ENCODE assay signal across 25 mouse cellular contexts in the genomic region with DNA sequence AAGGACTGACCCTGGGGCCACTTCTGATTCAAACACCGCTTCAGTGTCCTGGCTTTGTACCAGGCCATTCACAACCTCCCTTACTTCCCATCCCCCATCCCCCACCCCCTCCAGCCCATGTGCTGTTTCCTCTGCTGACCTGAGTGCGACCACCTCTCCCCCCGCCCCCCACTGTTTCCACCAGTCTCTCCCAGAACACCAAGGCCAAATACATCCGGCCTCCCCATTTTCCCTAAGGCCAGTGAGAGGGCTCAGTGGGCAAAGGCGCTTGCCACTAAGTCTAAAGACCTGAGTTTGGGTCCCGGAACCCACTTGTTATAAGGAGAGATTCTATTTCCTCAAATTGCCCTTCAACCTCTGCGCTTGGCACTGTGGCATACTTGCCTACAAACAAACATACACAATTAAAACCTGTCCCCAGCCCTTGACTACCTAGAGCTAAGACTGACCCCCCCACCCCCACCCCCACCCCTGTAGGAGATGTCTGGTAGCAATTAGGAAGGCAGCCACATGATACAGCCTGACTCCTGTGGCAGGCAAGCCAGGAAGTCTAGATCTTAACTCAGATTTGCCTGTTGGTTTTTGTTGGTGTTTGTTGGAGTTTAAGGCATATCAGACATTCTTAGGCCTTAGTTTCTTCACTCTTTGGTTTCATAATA. TPM values are rescaled to one million over a fixed set of nuclear protein-coding genes. Genes with fewer than 3 reads are reported as not detected.
DNase-seq lines count a peak whose midpoint lies in the region; ATAC-seq and TF ChIP-seq lines count a peak whose summit lies in the region.
"Had no signal": no experiment of that assay in that cellular context is flagged by ENCODE, and none has a peak within 500 bp of the region (broad histone marks: within the 10 kb centered on the region; RNA-seq: fewer than 3 reads in every experiment).

No protein-coding gene starts in this region.

- no peak overlapping the region for H3K4me2 ChIP-seq in heart, embryonic 11.5 days
- H3K4me2 ChIP-seq: liver, embryonic 13.5 days; midbrain, embryonic 11.5 days had no signal

- H3K9me3 ChIP-seq in heart, embryonic 11.5 days (replicated peaks; ENCODE audit: control insufficient read depth, low read length) = no peaks in the 10 kb centered on the region
- no peaks in the 10 kb centered on the region for H3K9me3 ChIP-seq in E14TG2a.4 (ENCODE audit: low read length)
- H3K9me3 ChIP-seq: liver, embryonic 13.5 days had no signal

- no peak for DNase-seq in heart, postnatal 36 days
- DNase-seq in embryo, embryonic 11 days = peak; percentile 65
- peak; percentile 67 for DNase-seq in forelimb bud, embryonic 11.5 days (ENCODE audit: low read depth, low spot score)
- no peak for DNase-seq in urinary bladder, postnatal 25 days (ENCODE audit: low spot score)
- DNase-seq: adrenal gland, adult 8-10 months; cerebellum, adult 18-20 months; gastrocnemius, adult 2 months; heart, adult 11 months; heart, postnatal 10 days; liver, embryonic 13.5 days; thymus, postnatal 14 days had no signal

- WGBS in heart, embryonic 11.5 days (ENCODE audit: insufficient replicate concordance) = 61% methylated on average over 7 of the region's 7 CpGs

- H3K4me3 ChIP-seq in heart, embryonic 11.5 days (ENCODE audit: low read depth, low read length) = no peak overlapping the region
- H3K4me3 ChIP-seq in E14TG2a.4 (replicated peaks; ENCODE audit: low read length) = 0 out of 2 replicates have a peak overlapping the region, but pooled peaks have one; percentile 8
- H3K4me3 ChIP-seq: gastrocnemius, adult 2 months; liver, embryonic 13.5 days had no signal

- no peaks in the 10 kb centered on the region; the same call in none of the 2 replicates for H3K4me1 ChIP-seq in heart, embryonic 11.5 days (ENCODE audit: control insufficient read depth, insufficient read depth, low read length)
- H3K4me1 ChIP-seq in E14TG2a.4 (replicated peaks; ENCODE audit: low read depth, low read length) = peaks cover 86% of the 10 kb centered on the region
- H3K4me1 ChIP-seq: liver, embryonic 13.5 days had no signal

- intact Hi-C loops in heart, postnatal 36 days (cut with DNase I) = no loop called here

- TF ChIP-seq CTCF in E14TG2a.4 (conservative IDR thresholded peaks at IDR 0.05; ENCODE audit: low read length) = no peak

- no peaks in the 10 kb centered on the region for H3K27me3 ChIP-seq in heart, embryonic 11.5 days (ENCODE audit: control insufficient read depth, insufficient read depth, low read length)
- no peaks in the 10 kb centered on the region for H3K27me3 ChIP-seq in E14TG2a.4 (ENCODE audit: insufficient read depth, low read length)
- H3K27me3 ChIP-seq: liver, embryonic 13.5 days had no signal

- H3K27ac ChIP-seq in heart, embryonic 11.5 days (ENCODE audit: low read depth, low read length) = no peak overlapping the region
- H3K27ac ChIP-seq: gastrocnemius, adult 2 months; kidney, postnatal 0 days; liver, embryonic 13.5 days; stomach, postnatal 0 days had no signal

- no peaks in the 10 kb centered on the region for H3K36me3 ChIP-seq in heart, embryonic 11.5 days (ENCODE audit: control insufficient read depth, insufficient read depth, low read length)
- H3K36me3 ChIP-seq in E14TG2a.4 (ENCODE audit: insufficient read depth, low read length) = 0 out of 2 replicates have a peak, but pooled peaks cover 4% of the 10 kb centered on the region
- H3K36me3 ChIP-seq: liver, embryonic 13.5 days had no signal

- no peak overlapping the region for H3K9ac ChIP-seq in heart, embryonic 11.5 days (ENCODE audit: low read depth, low read length)
- H3K9ac ChIP-seq: liver, embryonic 13.5 days had no signal

- ATAC-seq in heart, embryonic 11.5 days (replicated peaks; ENCODE audit: insufficient number of reproducible peaks, low FRiP score, low TSS enrichment) = peak; percentile 37; the same call in 1 of the 2 replicates
- no peak for ATAC-seq in inflammation-experienced regulatory T-cells, adult 6 months
- ATAC-seq in megakaryocyte, adult 5-6 weeks (ENCODE audit: poor library complexity, severe bottlenecking) = no peak
- ATAC-seq: forebrain, embryonic 14.5 days had no signal

RNA-seq across cellular contexts. Expression of a gene that starts 12.7 kb away (rescaled TPM):
- polyA plus RNA-seq in heart, embryonic 11.5 days (2014; fragmentation: Nextera tagmentation; extraction: Ambion mirVana) = 0.72 and 1.1 TPM in 2 replicates
- total RNA-seq in heart, postnatal 36 days (2021) = under 1 TPM; 0.35 to 0.86 TPM
- not detected for polyA plus RNA-seq in inflammation-experienced regulatory T-cells, adult 6 months (2017; shearing (Covaris generic))
- total RNA-seq in megakaryocyte, adult 5-6 weeks (2015) = not detected in 2 replicates
- 0.04 TPM in 1 of 2 replicates, not detected in the other for total RNA-seq in megakaryocyte, adult 5-6 weeks (2017)
- total RNA-seq: common myeloid progenitor, adult 5-6 weeks; neutrophil, adult 5-6 weeks had no signal

RNA-seq across cellular contexts. Expression of a gene that starts 19.0 kb away (rescaled TPM):
- polyA plus RNA-seq in heart, embryonic 11.5 days (2014; fragmentation: Nextera tagmentation; extraction: Ambion mirVana) = not detected in 2 replicates
- not detected for total RNA-seq in heart, postnatal 36 days (2021)
- not detected for polyA plus RNA-seq in inflammation-experienced regulatory T-cells, adult 6 months (2017; shearing (Covaris generic))
- not detected in 2 replicates for total RNA-seq in megakaryocyte, adult 5-6 weeks (2015)
- not detected in 2 replicates for total RNA-seq in megakaryocyte, adult 5-6 weeks (2017)
- total RNA-seq: adrenal gland, adult 8-10 months; common myeloid progenitor, adult 5-6 weeks; gastrocnemius, adult 2 months; heart, postnatal 10 days; left cerebral cortex, postnatal 10 days; neutrophil, adult 5-6 weeks had no signal
- polyA plus RNA-seq: brain, embryonic 14.5 days; forebrain, embryonic 14.5 days; intestine, embryonic 14.5 days; kidney, postnatal 0 days; liver, embryonic 13.5 days; midbrain, embryonic 11.5 days; spleen, adult 2 months; stomach, postnatal 0 days had no signal

Comparison
In these comparisons a context has a peak if more than half of its experiments do, and no peak if none do; other contexts are left out.
1. DNase-seq: peak in embryo, embryonic 11 days (single experiment) and forelimb bud, embryonic 11.5 days (single experiment); none in heart, postnatal 36 days (0 of 2) and urinary bladder, postnatal 25 days (single experiment).